Mouse (Mus musculus) G1E (cell line): ENCODE measurements around the gene Osbp. TPM values are rescaled to one million over a fixed set of nuclear protein-coding genes. Genes with fewer than 3 reads are reported as not detected.

Source experiments
- ATAC-seq: 2 replicates; pipeline ENCODE4 v1.8.0; 2016; ENCODE audit warnings: mild to moderate bottlenecking; ENCODE audit not compliant: insufficient number of reproducible peaks, poor library complexity, low FRiP score, severe bottlenecking; ENCODE audit errors: extremely low read depth
- DNase-seq: peaks from one replicate; pipeline ENCODE4 v3.0.0; 2012; ENCODE audit warnings: low spot score
- H3K27me3 ChIP-seq: 2 replicates; pipeline ENCODE4 v1.6.1; 2012; ENCODE audit warnings: mild to moderate bottlenecking, low read length, inconsistent platforms; ENCODE audit not compliant: insufficient read depth
- H3K36me3 ChIP-seq: replicated peaks from 2 replicates; pipeline ENCODE3; 2012; ENCODE audit warnings: mild to moderate bottlenecking, inconsistent platforms
- H3K4me1 ChIP-seq: 2 replicates; pipeline ENCODE4 v1.6.1; 2012; ENCODE audit warnings: low read depth, low read length, inconsistent platforms, mixed read lengths; ENCODE audit not compliant: insufficient read depth
- H3K4me3 ChIP-seq: 2 replicates; pipeline ENCODE4 v1.5.1; 2012; ENCODE audit warnings: low read depth, mild to moderate bottlenecking, inconsistent platforms, low read length, moderate library complexity, mixed read lengths
- H3K9me3 ChIP-seq: replicated peaks from 2 replicates; pipeline ENCODE4 v1.6.1; 2012; ENCODE audit warnings: inconsistent platforms
- CTCF ChIP-seq: IDR thresholded peaks from 2 replicates; pipeline ENCODE4 v1.5.1; 2012; ENCODE audit warnings: low read depth, low read length, inconsistent platforms, mixed read lengths
- GATA1 ChIP-seq: IDR thresholded peaks from 2 replicates; pipeline ENCODE4 v1.6.1; 2012; ENCODE audit warnings: borderline replicate concordance, low read length, inconsistent platforms, mixed read lengths
- GATA2 ChIP-seq: IDR thresholded peaks from 2 replicates; pipeline ENCODE4 v1.6.1; 2012; ENCODE audit warnings: low read depth, low read length, inconsistent platforms, borderline replicate concordance
- POLR2AphosphoS5 ChIP-seq: IDR thresholded peaks from 2 replicates; pipeline ENCODE4 v1.6.1; 2012; ENCODE audit warnings: low read depth, low read length, inconsistent platforms; ENCODE audit not compliant: insufficient replicate concordance
- TAL1 ChIP-seq: conservative IDR thresholded peaks from 2 replicates; pipeline ENCODE4 v1.6.1; 2012; ENCODE audit warnings: low read depth, low read length, inconsistent platforms, mixed read lengths
- polyA plus RNA-seq: library from polyadenylated mRNA; stranded (reverse); fragments of >175 nt; gene quantifications from 2 replicates; pipeline ENCODE4 v1.2.3, GENCODE M21; 2012
- total RNA-seq, 2 experiments: library from RNA; stranded (forward) in 1 of 2; stranded (reverse) in 1 of 2; fragments of 200-1000 nt in 1 of 2; fragments of >200 nt in 1 of 2; fragmentation: Nextera tagmentation in 1 of 2; gene quantifications; 2 replicates each; pipeline ENCODE4 v1.2.3; 2014 to 2017

Gene Osbp
- total and polyA plus RNA-seq, 3 experiments: 12.2 to 50.4 (median 32.1) TPM

- Histone ChIP-seq H3K4me1 (peaks cover 56% of the 10 kb centered on the region), H3K9me3 (no peaks in the 10 kb centered on the region), H3K4me3 (peak overlapping the region; percentile 50; the same call in 1 of the 2 replicates), H3K27me3 (peaks cover 9% of the 10 kb centered on the region), H3K36me3 (no peaks in the 10 kb centered on the region)
- ATAC-seq: 0 out of 2 replicates have a peak, but pooled peaks have one; percentile 23
- no peak for TF ChIP-seq CTCF
- no peak for TF ChIP-seq TAL1
- TF ChIP-seq GATA2: no peak
- TF ChIP-seq POLR2AphosphoS5: no peak
- no peak for TF ChIP-seq GATA1
- no peak for DNase-seq
Measured at GRCm38 (mm10) chr19:12004216-12005008, 38.7 kb downstream of the Osbp start.

- Histone ChIP-seq H3K36me3 (no peaks in the 10 kb centered on the region), H3K9me3 (no peaks in the 10 kb centered on the region), H3K4me1 (peaks cover 62% of the 10 kb centered on the region), H3K4me3 (peak overlapping the region; percentile 72), H3K27me3 (0 out of 2 replicates have a peak, but pooled peaks cover 4% of the 10 kb centered on the region)
- DNase-seq (peak; percentile 77), ATAC-seq (peak; percentile 22; the same call in 1 of the 2 replicates)
- TF ChIP-seq CTCF: no peak
- TF ChIP-seq TAL1: no peak
- TF ChIP-seq GATA2: no peak
- TF ChIP-seq POLR2AphosphoS5: no peak
- TF ChIP-seq GATA1: no peak
Measured at GRCm38 (mm10) chr19:12005376-12006360, 39.9 kb downstream of the Osbp start.

GRCm38 (mm10) chr19:12006361-12006947 lies 40.7 kb downstream of the Osbp start:
- peak overlapping the region; percentile 72 for H3K4me3 ChIP-seq
- ATAC-seq: no peak
- no peaks in the 10 kb centered on the region for H3K9me3 ChIP-seq
- H3K36me3 ChIP-seq: no peaks in the 10 kb centered on the region
- peaks cover 57% of the 10 kb centered on the region for H3K4me1 ChIP-seq
- DNase-seq: no peak
- no peak for TF ChIP-seq CTCF
- no peak for TF ChIP-seq GATA2
- TF ChIP-seq TAL1: no peak
- TF ChIP-seq GATA1: no peak
- no peak for TF ChIP-seq POLR2AphosphoS5
- H3K27me3 ChIP-seq: no peaks in the 10 kb centered on the region

- ATAC-seq: no peak
- peak overlapping the region; percentile 52; the same call in 1 of the 2 replicates for H3K4me3 ChIP-seq
- H3K9me3 ChIP-seq: no peaks in the 10 kb centered on the region
- H3K4me1 ChIP-seq: peaks cover 55% of the 10 kb centered on the region
- no peak for TF ChIP-seq GATA2
- TF ChIP-seq TAL1: no peak
- no peak for TF ChIP-seq CTCF
- TF ChIP-seq POLR2AphosphoS5: no peak
- TF ChIP-seq GATA1: no peak
- H3K27me3 ChIP-seq: no peaks in the 10 kb centered on the region
- H3K36me3 ChIP-seq: no peaks in the 10 kb centered on the region
- DNase-seq: no peak
Measured at GRCm38 (mm10) chr19:12007105-12007931, 41.6 kb downstream of the Osbp start.

- ATAC-seq: no peak
- H3K36me3 ChIP-seq: no peaks in the 10 kb centered on the region
- no peaks in the 10 kb centered on the region for H3K9me3 ChIP-seq
- H3K4me1 ChIP-seq: peaks cover 52% of the 10 kb centered on the region
- peak overlapping the region; percentile 14; the same call in 1 of the 2 replicates for H3K4me3 ChIP-seq
- no peak for DNase-seq
- no peak for TF ChIP-seq GATA1
- no peaks in the 10 kb centered on the region for H3K27me3 ChIP-seq
Measured at GRCm38 (mm10) chr19:12008410-12009380, 43.0 kb downstream of the Osbp start.
